Mouse (Mus musculus) embryo, embryonic 11 days (tissue): ENCODE measurements around the gene Olfr792.
A peak's percentile ranks its signal among the peaks of the same experiment; 100 is the strongest.

Experiments
- DNase-seq: peaks from one replicate; pipeline ENCODE4 v3.0.0-alpha.2; 2015

Olfr792 gene

GRCm38 (mm10) chr10:129538862-129539261 lies at the start of gene Olfr792:
Gene Olfr792, plus strand, starts transcription at chr10:129539162.
- DNase-seq, result no peak

GRCm38 (mm10) chr10:129490101-129490500 lies 48.9 kb upstream of the Olfr792 start:
- no peak for DNase-seq

- no peak for DNase-seq
These were observed 40.8 kb upstream of the Olfr792 start, which contains the start of gene Olfr790 for GRCm38 (mm10) chr10:129498192-129498591. Gene Olfr790, plus strand, starts transcription at chr10:129498492.

GRCm38 (mm10) chr10:129521492-129521891 lies 17.5 kb upstream of the Olfr792 start, which contains the start of gene Olfr791:
Gene Olfr791, plus strand, starts transcription at chr10:129521792.
- no peak for DNase-seq

- peak; percentile 25 for DNase-seq
These were observed 10.4 kb downstream of the Olfr792 start for GRCm38 (mm10) chr10:129549354-129549753.

- DNase-seq, result no peak
These were observed 28.4 kb downstream of the Olfr792 start, which contains the start of gene Olfr794 for GRCm38 (mm10) chr10:129567355-129567754. Gene Olfr794, plus strand, starts transcription at chr10:129567655.

- no peak for DNase-seq
These were observed 38.1 kb downstream of the Olfr792 start for GRCm38 (mm10) chr10:129577066-129577465.
